Mouse (Mus musculus): ENCODE measurements around the gene Slc26a6. TPM values are rescaled to one million over a fixed set of nuclear protein-coding genes. Genes with fewer than 3 reads are reported as not detected.

Gene Slc26a6
- polyA plus RNA-seq, 1 experiment from 2014 or later, result 19.0 TPM

DNA sequence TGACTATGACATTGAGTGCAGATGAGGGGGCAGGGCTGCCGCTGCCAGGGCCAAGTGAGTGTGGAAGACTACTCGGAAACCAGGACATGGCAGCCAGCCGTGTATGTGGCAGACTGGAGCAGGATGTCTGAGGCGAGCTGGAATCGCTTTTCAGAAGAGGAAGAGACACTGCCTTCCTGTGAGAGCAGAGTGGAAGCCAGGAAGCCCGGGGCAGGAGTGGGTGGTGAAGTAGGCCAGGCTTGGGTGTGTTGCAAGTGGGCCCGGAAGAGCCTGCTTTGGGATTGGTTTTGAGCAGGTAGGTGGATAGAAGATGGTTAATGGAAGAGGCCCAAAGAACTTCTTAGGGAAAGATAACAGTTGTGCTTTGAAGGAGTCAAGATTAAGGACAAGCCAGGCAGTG, 37.5 kb upstream of the Slc26a6 start:
- Histone ChIP-seq H3K9ac (ENCODE audit: low read depth, low read length) (no peak overlapping the region), H3K4me2 (ENCODE audit: low read length) (no peak overlapping the region), H3K4me1 (ENCODE audit: control insufficient read depth, insufficient read depth, low read length) (no peaks in the 10 kb centered on the region), H3K4me3 (ENCODE audit: low read depth, low read length) (no peak overlapping the region), H3K27me3 (ENCODE audit: control insufficient read depth, insufficient read depth, low read depth, low read length) (no peaks in the 10 kb centered on the region), H3K36me3 (ENCODE audit: control insufficient read depth, insufficient read depth, low read length) (peaks cover 57% of the 10 kb centered on the region), H3K27ac (ENCODE audit: low read length) (no peak overlapping the region), H3K9me3 (replicated peaks; ENCODE audit: control insufficient read depth, low read length, poor library complexity, severe bottlenecking) (no peaks in the 10 kb centered on the region)
- 93% methylated on average over 7 of the region's 7 CpGs for WGBS
- no peak for ATAC-seq

DNA sequence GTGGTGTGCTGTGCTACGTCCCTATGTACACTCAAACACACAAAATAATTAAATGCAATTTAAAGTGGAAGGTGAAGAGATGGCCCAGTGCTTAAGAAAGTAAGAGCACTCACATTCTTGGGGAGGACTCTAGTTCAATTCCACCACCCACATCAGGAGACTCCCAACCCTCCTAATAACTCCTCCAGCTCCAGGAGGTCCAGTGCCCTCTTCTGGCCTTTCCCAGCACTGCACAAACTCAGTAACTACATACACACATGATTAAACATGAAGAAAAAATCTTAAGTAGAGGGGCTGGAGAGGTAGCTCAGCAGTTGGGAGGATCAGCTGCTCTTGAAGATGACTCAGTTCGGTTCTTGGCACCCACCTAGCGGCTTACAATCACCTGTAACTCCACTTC, 33.6 kb upstream of the Slc26a6 start:
- no peak for ATAC-seq
- H3K4me3 ChIP-seq (ENCODE audit: low read depth, low read length), result no peak overlapping the region
- WGBS, result 65% methylated on average over 3 of the region's 3 CpGs
- no peaks in the 10 kb centered on the region for H3K9me3 ChIP-seq (replicated peaks; ENCODE audit: control insufficient read depth, low read length, poor library complexity, severe bottlenecking)
- no peak overlapping the region for H3K9ac ChIP-seq (ENCODE audit: low read depth, low read length)
- peaks cover 4% of the 10 kb centered on the region; the same call in 1 of the 2 replicates for H3K4me1 ChIP-seq (ENCODE audit: control insufficient read depth, insufficient read depth, low read length)
- peaks cover 30% of the 10 kb centered on the region for H3K36me3 ChIP-seq (ENCODE audit: control insufficient read depth, insufficient read depth, low read length)
- H3K4me2 ChIP-seq (ENCODE audit: low read length), result no peak overlapping the region
- no peaks in the 10 kb centered on the region; the same call in 1 of the 2 replicates for H3K27me3 ChIP-seq (ENCODE audit: control insufficient read depth, insufficient read depth, low read depth, low read length)
- no peak overlapping the region for H3K27ac ChIP-seq (ENCODE audit: low read length)

DNA sequence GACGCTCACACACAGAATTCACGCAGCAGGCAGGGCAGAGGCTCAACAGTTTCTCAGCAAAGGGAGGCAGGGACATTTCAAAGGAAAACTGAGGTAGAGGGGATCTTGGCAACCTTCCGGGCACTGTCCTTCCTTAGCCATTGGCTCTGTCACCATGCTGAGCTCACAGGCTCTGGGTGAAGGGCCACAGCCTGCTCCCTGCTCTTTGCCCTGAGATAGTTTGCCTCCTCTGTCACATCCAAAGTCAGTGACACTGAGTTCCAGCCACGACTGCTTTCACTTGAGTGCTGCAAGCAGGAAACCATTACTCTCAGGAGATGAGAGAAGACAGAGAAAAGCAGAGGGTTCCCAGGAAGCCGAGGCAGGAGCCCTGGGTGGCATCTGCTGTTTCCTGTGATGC, 33.0 kb upstream of the Slc26a6 start:
- H3K4me1 ChIP-seq (ENCODE audit: control insufficient read depth, insufficient read depth, low read length), result peaks cover 4% of the 10 kb centered on the region; the same call in 1 of the 2 replicates
- no peak overlapping the region for H3K27ac ChIP-seq (ENCODE audit: low read length)
- H3K36me3 ChIP-seq (ENCODE audit: control insufficient read depth, insufficient read depth, low read length), result peaks cover 25% of the 10 kb centered on the region
- no peaks in the 10 kb centered on the region; the same call in 1 of the 2 replicates for H3K27me3 ChIP-seq (ENCODE audit: control insufficient read depth, insufficient read depth, low read depth, low read length)
- H3K9ac ChIP-seq (ENCODE audit: low read depth, low read length), result no peak overlapping the region
- no peak overlapping the region for H3K4me3 ChIP-seq (ENCODE audit: low read depth, low read length)
- 70% methylated on average over 5 of the region's 5 CpGs for WGBS
- no peak for ATAC-seq
- no peaks in the 10 kb centered on the region for H3K9me3 ChIP-seq (replicated peaks; ENCODE audit: control insufficient read depth, low read length, poor library complexity, severe bottlenecking)
- H3K4me2 ChIP-seq (ENCODE audit: low read length), result no peak overlapping the region

DNA sequence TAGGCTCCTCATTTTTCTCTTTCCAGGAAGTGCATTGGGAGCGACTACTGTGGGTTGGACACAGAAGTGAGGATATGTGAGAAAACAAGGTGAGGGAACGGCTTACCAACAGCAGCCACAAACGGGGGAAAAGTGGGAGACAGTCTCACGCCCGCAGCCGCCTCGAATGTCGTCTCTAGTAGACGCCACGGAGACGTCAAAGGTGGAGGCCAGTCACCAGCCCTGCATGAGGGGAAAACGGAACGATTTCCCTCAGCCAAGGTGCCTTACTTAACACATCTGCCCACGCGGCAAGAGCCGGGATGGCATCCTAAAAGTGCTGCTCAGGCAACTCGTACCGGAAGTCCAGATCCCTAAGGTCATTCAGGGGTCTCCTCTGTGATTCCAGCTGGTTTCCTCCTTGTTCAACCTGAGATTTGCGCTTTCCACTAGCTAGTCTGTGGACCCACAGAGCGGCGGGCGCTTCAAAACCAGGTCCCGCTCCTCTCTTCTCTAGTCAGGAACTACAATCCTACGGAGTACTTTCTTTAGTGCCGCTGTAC, 28.9 kb upstream of the Slc26a6 start:
- Histone ChIP-seq H3K27me3 (ENCODE audit: control insufficient read depth, insufficient read depth, low read depth, low read length) (no peaks in the 10 kb centered on the region; the same call in 1 of the 2 replicates), H3K27ac (ENCODE audit: low read length) (peak overlapping the region; percentile 87), H3K4me3 (ENCODE audit: low read depth, low read length) (peak overlapping the region; percentile 77), H3K9me3 (replicated peaks; ENCODE audit: control insufficient read depth, low read length, poor library complexity, severe bottlenecking) (no peaks in the 10 kb centered on the region), H3K4me1 (ENCODE audit: control insufficient read depth, insufficient read depth, low read length) (peaks cover 17% of the 10 kb centered on the region), H3K9ac (ENCODE audit: low read depth, low read length) (peak overlapping the region; percentile 61), H3K4me2 (ENCODE audit: low read length) (peak overlapping the region; percentile 94), H3K36me3 (ENCODE audit: control insufficient read depth, insufficient read depth, low read length) (peaks cover 14% of the 10 kb centered on the region)
- ATAC-seq, result no peak; the same call in 1 of the 2 replicates
- WGBS, result 2% methylated on average over 25 of the region's 25 CpGs

DNA sequence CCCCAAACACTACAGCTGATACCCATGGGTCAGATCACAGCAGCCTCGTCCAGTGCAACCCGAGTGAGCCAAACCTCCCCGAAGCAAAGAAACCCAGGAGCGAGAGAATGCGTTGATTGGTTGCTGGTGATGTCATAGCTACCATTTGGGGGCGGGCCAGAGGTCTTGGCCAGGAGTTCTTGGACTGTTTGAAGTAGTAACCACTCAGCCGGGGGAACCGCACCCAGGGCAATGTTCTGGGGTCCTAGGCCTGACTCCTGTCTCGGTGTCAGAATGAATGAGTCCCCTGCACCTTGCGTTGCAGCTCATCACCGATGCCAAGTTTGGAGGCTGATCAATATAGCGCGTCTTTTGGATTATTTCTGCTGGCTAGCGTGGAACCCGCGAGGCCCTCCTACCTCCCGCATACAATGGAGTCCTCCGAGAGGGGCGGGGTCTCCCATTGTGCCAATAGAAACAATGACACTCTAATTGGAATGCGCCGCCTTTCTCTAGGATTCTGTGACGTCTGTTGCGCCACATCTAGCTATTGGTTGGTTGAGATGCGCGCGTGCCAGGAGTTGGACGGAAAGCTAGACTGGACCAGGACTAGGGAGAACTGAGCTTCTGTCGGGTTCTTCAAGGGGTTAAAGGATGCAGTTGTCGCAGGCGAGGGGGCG, 28.2 kb upstream of the Slc26a6 start:
- peak overlapping the region; percentile 77 for H3K4me3 ChIP-seq (ENCODE audit: low read depth, low read length)
- H3K4me2 ChIP-seq (ENCODE audit: low read length), result peak overlapping the region; percentile 94
- WGBS, result under 1% methylated on average over 31 of the region's 31 CpGs
- peak overlapping the region; percentile 87 for H3K27ac ChIP-seq (ENCODE audit: low read length)
- peaks cover 20% of the 10 kb centered on the region for H3K4me1 ChIP-seq (ENCODE audit: control insufficient read depth, insufficient read depth, low read length)
- peak; percentile 92 for ATAC-seq
- H3K36me3 ChIP-seq (ENCODE audit: control insufficient read depth, insufficient read depth, low read length), result peaks cover 21% of the 10 kb centered on the region
- peak overlapping the region; percentile 93 for H3K9ac ChIP-seq (ENCODE audit: low read depth, low read length)
- H3K27me3 ChIP-seq (ENCODE audit: control insufficient read depth, insufficient read depth, low read depth, low read length), result no peaks in the 10 kb centered on the region; the same call in 1 of the 2 replicates
- no peaks in the 10 kb centered on the region for H3K9me3 ChIP-seq (replicated peaks; ENCODE audit: control insufficient read depth, low read length, poor library complexity, severe bottlenecking)

DNA sequence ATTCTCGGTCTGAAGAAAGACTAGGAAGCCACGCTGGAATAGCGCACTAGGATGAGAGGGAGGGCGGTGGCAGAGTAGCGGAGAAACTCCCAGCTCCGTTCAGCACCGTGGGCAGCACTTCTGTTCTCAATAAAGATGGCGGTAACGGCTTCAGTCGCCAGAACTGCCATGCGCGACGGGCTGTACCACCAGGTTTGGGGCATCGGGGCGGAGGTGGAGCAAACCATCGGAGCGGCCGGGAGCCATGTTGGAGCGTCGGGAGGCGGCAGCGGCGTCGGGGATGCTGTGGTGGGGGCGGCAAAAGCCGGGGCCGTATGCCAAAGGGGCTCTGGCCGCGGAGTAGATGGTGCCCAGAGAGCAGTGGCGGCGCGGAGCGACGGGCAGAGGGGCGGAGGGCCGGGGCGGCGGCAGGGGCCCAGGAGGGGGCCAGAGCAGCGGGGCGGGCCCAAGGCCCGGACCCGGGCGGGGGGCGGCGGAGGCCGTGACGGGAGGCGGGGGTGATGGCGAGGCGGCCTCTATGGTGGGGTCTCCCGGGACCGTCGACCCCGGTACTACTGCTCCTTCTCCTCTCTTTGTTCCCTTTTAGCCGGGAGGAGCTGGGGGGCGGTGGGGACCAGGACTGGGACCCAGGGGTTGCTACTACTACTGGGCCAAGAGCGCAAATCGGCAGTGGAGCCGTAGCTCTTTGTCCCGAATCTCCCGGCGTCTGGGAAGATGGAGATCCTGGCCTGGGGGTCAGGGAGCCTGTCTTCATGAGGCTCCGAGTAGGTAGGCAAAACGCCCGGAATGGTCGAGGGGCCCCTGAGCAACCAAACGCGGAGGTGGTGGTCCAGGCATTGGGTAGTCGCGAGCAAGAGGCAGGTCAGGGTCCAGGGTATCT, 27.0 kb upstream of the Slc26a6 start, which contains the start of gene Celsr3:
Gene Celsr3 (plus strand): TSS at position 501 of the 880 bp plus-strand sequence.
- H3K27me3 ChIP-seq (ENCODE audit: control insufficient read depth, insufficient read depth, low read depth, low read length), result no peaks in the 10 kb centered on the region; the same call in 1 of the 2 replicates
- H3K36me3 ChIP-seq (ENCODE audit: control insufficient read depth, insufficient read depth, low read length), result peaks cover 24% of the 10 kb centered on the region
- H3K4me3 ChIP-seq (ENCODE audit: low read depth, low read length), result peak within 1 kb of the TSS; percentile 77

DNA sequence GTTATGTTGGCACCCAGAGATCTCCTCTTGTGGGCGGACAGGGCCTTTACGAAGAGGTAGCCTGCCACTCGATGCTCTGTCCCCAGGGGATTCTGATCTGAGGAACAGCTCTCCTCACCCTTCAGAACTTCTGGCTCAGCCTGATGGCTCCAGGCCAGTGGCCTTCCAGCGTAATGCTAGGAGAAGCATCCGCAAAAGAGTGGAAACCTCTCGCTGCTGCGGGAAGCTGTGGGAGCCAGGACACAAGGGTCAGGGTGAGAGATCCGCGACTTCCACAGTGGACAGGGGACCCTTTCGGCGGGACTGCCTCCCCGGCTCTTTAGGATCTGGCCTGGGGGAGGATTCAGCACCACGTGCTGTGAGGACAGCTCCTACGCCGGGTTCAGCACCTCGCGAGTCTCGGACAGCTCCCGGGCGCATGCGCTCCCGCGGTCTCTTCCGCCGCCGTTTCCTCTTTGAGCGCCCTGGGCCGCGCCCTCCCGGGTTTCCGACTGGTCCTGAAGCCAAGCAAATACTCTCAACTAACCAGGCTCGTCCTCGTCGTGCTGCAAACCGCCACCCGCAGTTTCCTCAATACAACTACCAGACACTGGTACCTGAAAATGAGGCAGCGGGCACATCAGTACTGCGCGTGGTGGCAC, 26.3 kb upstream of the Slc26a6 start:
- 1% methylated on average over 39 of the region's 39 CpGs for WGBS
- H3K9ac ChIP-seq (ENCODE audit: low read depth, low read length), result peak overlapping the region; percentile 93
- H3K9me3 ChIP-seq (replicated peaks; ENCODE audit: control insufficient read depth, low read length, poor library complexity, severe bottlenecking), result no peaks in the 10 kb centered on the region
- no peaks in the 10 kb centered on the region; the same call in 1 of the 2 replicates for H3K27me3 ChIP-seq (ENCODE audit: control insufficient read depth, insufficient read depth, low read depth, low read length)
- H3K4me1 ChIP-seq (ENCODE audit: control insufficient read depth, insufficient read depth, low read length), result peaks cover 39% of the 10 kb centered on the region
- peak overlapping the region; percentile 94 for H3K4me2 ChIP-seq (ENCODE audit: low read length)
- ATAC-seq, result no peak
- H3K27ac ChIP-seq (ENCODE audit: low read length), result peak overlapping the region; percentile 87
- H3K36me3 ChIP-seq (ENCODE audit: control insufficient read depth, insufficient read depth, low read length), result peaks cover 27% of the 10 kb centered on the region
- peak overlapping the region; percentile 77 for H3K4me3 ChIP-seq (ENCODE audit: low read depth, low read length)

More for the DNA sequence above, 27.0 kb upstream of the Slc26a6 start, which contains the start of gene Celsr3:
- Histone ChIP-seq H3K27ac (ENCODE audit: low read length) (peak within 1 kb of the TSS; percentile 87), H3K4me2 (ENCODE audit: low read length) (peak within 1 kb of the TSS; percentile 94), H3K9ac (ENCODE audit: low read depth, low read length) (peak within 1 kb of the TSS; percentile 93), H3K9me3 (replicated peaks; ENCODE audit: control insufficient read depth, low read length, poor library complexity, severe bottlenecking) (no peaks in the 10 kb centered on the region), H3K4me1 (ENCODE audit: control insufficient read depth, insufficient read depth, low read length) (peaks cover 31% of the 10 kb centered on the region)
- WGBS, result 2% methylated on average over 52 of the region's 70 CpGs
- peak; percentile 79 for ATAC-seq

DNA sequence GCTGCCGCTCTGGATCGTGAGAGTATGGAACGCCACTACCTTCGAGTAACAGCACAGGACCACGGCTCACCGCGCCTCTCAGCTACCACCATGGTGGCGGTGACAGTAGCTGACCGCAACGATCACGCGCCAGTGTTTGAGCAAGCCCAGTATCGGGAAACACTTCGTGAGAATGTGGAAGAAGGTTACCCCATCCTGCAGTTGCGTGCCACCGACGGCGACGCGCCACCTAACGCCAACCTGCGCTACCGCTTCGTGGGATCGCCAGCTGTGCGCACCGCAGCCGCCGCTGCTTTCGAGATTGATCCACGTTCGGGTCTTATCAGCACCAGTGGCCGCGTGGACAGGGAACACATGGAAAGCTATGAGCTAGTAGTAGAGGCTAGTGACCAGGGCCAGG, 25.6 kb upstream of the Slc26a6 start:
- Histone ChIP-seq H3K4me1 (ENCODE audit: control insufficient read depth, insufficient read depth, low read length) (peaks cover 45% of the 10 kb centered on the region), H3K36me3 (ENCODE audit: control insufficient read depth, insufficient read depth, low read length) (peaks cover 33% of the 10 kb centered on the region), H3K9me3 (replicated peaks; ENCODE audit: control insufficient read depth, low read length, poor library complexity, severe bottlenecking) (no peaks in the 10 kb centered on the region), H3K27ac (ENCODE audit: low read length) (no peak overlapping the region), H3K4me2 (ENCODE audit: low read length) (peak overlapping the region; percentile 94), H3K4me3 (ENCODE audit: low read depth, low read length) (peak overlapping the region; percentile 77), H3K27me3 (ENCODE audit: control insufficient read depth, insufficient read depth, low read depth, low read length) (no peaks in the 10 kb centered on the region; the same call in 1 of the 2 replicates), H3K9ac (ENCODE audit: low read depth, low read length) (peak overlapping the region; percentile 93)
- WGBS, result 11% methylated on average over 34 of the region's 34 CpGs
- ATAC-seq, result no peak
